Comparison of ENCODE assay signal across 12 mouse cellular contexts in the genomic region with DNA sequence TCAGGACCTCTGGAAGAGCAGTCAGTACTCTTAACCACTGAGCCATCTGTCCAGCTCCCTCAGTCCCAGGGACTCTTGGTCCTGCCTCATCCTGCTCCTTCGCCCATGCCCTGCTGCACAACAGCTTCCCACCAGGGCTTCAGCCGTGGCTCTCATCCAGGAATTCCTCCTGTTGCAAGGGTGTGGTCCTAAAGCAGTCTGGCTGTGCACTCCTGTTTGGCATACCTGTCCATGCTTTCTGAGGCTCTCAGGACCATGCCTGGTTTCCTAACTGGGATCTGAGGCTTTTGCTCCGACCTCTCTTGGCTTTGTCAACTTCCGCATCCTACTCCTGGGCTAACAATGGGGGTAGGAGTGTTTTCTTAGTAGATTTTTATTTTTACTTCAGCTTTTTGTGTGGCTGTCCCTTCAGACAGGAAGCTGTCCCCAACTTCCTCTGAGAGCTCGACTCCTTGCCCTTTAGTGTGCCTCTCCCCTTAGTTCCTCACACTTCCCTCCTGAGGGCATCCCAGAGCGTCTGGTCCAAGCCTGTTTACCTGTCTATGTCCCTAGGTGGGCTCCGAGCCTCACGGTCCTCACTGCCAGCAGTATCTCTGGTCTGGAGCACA. TPM values are rescaled to one million over a fixed set of nuclear protein-coding genes. Genes with fewer than 3 reads are reported as not detected.
DNase-seq lines count a peak whose midpoint lies in the region; ATAC-seq and TF ChIP-seq lines count a peak whose summit lies in the region.
"Had no signal": no experiment of that assay in that cellular context is flagged by ENCODE, and none has a peak within 500 bp of the region (broad histone marks: within the 10 kb centered on the region; RNA-seq: fewer than 3 reads in every experiment).

No protein-coding gene starts in this region.

- TF ChIP-seq EP300 in heart, postnatal 0 days (IDR thresholded peaks at IDR 0.05; ENCODE audit: low read depth), result no peak

- H3K36me3 ChIP-seq in heart, postnatal 0 days (replicated peaks; ENCODE audit: control insufficient read depth, insufficient read depth, low read length), result peaks cover 61% of the 10 kb centered on the region
- H3K36me3 ChIP-seq in midbrain, embryonic 14.5 days (ENCODE audit: control insufficient read depth, insufficient read depth, low read length), result peaks cover 59% of the 10 kb centered on the region

- H3K27me3 ChIP-seq in heart, postnatal 0 days (ENCODE audit: control insufficient read depth, insufficient read depth, low read length), result no peaks in the 10 kb centered on the region
- no peaks in the 10 kb centered on the region for H3K27me3 ChIP-seq in midbrain, embryonic 14.5 days (ENCODE audit: control insufficient read depth, insufficient read depth, low read length)

- no peak; the same call in 1 of the 2 replicates for TF ChIP-seq CTCF in layer of hippocampus, adult 2 months (conservative IDR thresholded peaks at IDR 0.05)
- no peak for TF ChIP-seq CTCF in heart, postnatal 0 days (IDR thresholded peaks at IDR 0.05; ENCODE audit: low read depth)

- peak; percentile 95 for ATAC-seq in common myeloid progenitor, adult 5-6 weeks (replicated peaks; ENCODE audit: low read depth, poor library complexity, severe bottlenecking)
- 0 out of 2 replicates have a peak, but pooled peaks have one; percentile 11 for ATAC-seq in heart, postnatal 0 days (ENCODE audit: insufficient read depth, low read depth)
- no peak for ATAC-seq in midbrain, embryonic 14.5 days (ENCODE audit: low FRiP score, low TSS enrichment)
- no peak for ATAC-seq in erythroblast, adult 5-6 weeks (replicated peaks; ENCODE audit: low FRiP score, poor library complexity, severe bottlenecking)

- no peak overlapping the region for H3K4me3 ChIP-seq in layer of hippocampus, adult 2 months
- no peak overlapping the region for H3K4me3 ChIP-seq in heart, postnatal 0 days (ENCODE audit: low read depth, low read length)
- H3K4me3 ChIP-seq in midbrain, embryonic 14.5 days (replicated peaks; ENCODE audit: low read depth, low read length), result no peak overlapping the region
- H3K4me3 ChIP-seq: midbrain, embryonic 10.5 days had no signal

- WGBS in heart, postnatal 0 days, result 62% methylated on average over 8 of the region's 8 CpGs
- WGBS in midbrain, embryonic 14.5 days, result 88% methylated on average over 8 of the region's 8 CpGs

- H3K4me1 ChIP-seq in heart, postnatal 0 days (ENCODE audit: control insufficient read depth, insufficient read depth), result no peaks in the 10 kb centered on the region
- no peaks in the 10 kb centered on the region for H3K4me1 ChIP-seq in midbrain, embryonic 14.5 days (ENCODE audit: control insufficient read depth, insufficient read depth, low read length)
- H3K4me1 ChIP-seq: midbrain, embryonic 10.5 days had no signal

- DNase-seq in layer of hippocampus, adult 2 months (ENCODE audit: low spot score in 2 of 2), result no peak
- DNase-seq in layer of hippocampus, adult 11-12 months (ENCODE audit: low spot score), result no peak
- DNase-seq in heart, postnatal 0 days (ENCODE audit: low spot score), result no peak
- peak; percentile 50 to 58 for DNase-seq in lung, postnatal 4 days
- no peak for DNase-seq in midbrain, embryonic 14.5 days
- DNase-seq in layer of hippocampus, adult 9-10 months (ENCODE audit: low spot score), result no peak
- DNase-seq: cerebellum, adult 11 months; thymus, postnatal 36 days had no signal

- no peak overlapping the region for H3K4me2 ChIP-seq in heart, postnatal 0 days (ENCODE audit: low read depth, low read length)
- H3K4me2 ChIP-seq in midbrain, embryonic 14.5 days (ENCODE audit: low read length), result no peak overlapping the region
- H3K4me2 ChIP-seq: hindbrain, embryonic 14.5 days had no signal

- no peak overlapping the region for H3K9ac ChIP-seq in heart, postnatal 0 days (replicated peaks; ENCODE audit: low read depth, low read length)
- no peak overlapping the region for H3K9ac ChIP-seq in midbrain, embryonic 14.5 days (replicated peaks; ENCODE audit: low read length)
- H3K9ac ChIP-seq: hindbrain, embryonic 14.5 days had no signal

- H3K27ac ChIP-seq in layer of hippocampus, adult 2 months, result peak overlapping the region; percentile 69; the same call in 1 of the 2 replicates
- peak overlapping the region; percentile 27 for H3K27ac ChIP-seq in heart, postnatal 0 days (ENCODE audit: low read depth)
- H3K27ac ChIP-seq in midbrain, embryonic 14.5 days (replicated peaks; ENCODE audit: low read depth, low read length), result no peak overlapping the region
- H3K27ac ChIP-seq: hindbrain, embryonic 14.5 days; midbrain, embryonic 10.5 days had no signal

- H3K9me3 ChIP-seq in heart, postnatal 0 days (replicated peaks; ENCODE audit: control insufficient read depth, low read length), result no peaks in the 10 kb centered on the region
- no peaks in the 10 kb centered on the region for H3K9me3 ChIP-seq in midbrain, embryonic 14.5 days (ENCODE audit: control insufficient read depth, low read length)
- H3K9me3 ChIP-seq: midbrain, embryonic 10.5 days had no signal

RNA-seq across cellular contexts. Expression of gene Asxl1, which starts 26.5 kb away (rescaled TPM):
- 10 to 100 TPM; 34.6 to 34.9 TPM for total RNA-seq in layer of hippocampus, adult 2 months (2021)
- total RNA-seq in common myeloid progenitor, adult 5-6 weeks (2017), result 27.6 and 42.3 TPM in 2 replicates
- total RNA-seq in heart, postnatal 0 days (2014; rRNA removed; ENCODE audit: low replicate concordance), result 18.8 and 21.3 TPM in 2 replicates
- 6.4 and 7.4 TPM in 2 replicates for polyA plus RNA-seq in heart, postnatal 0 days (2015; fragmentation: Nextera tagmentation; extraction: Ambion mirVana)
- 13.4 and 17.1 TPM in 2 replicates for polyA plus RNA-seq in midbrain, embryonic 14.5 days (2014; fragmentation: Nextera tagmentation; extraction: Ambion mirVana)
- 10.8 and 17.1 TPM in 2 replicates for total RNA-seq in erythroblast, adult 5-6 weeks (2015; ENCODE audit: low replicate concordance)
- 14.7 and 18.5 TPM in 2 replicates for total RNA-seq in erythroblast, adult 5-6 weeks (2017; ENCODE audit: low replicate concordance)

RNA-seq across cellular contexts. Expression of gene Kif3b, which starts 27.9 kb away (rescaled TPM):
- total RNA-seq in layer of hippocampus, adult 2 months (2021), result 10 to 100 TPM; 50.6 to 55.7 TPM
- 12.3 and 13.2 TPM in 2 replicates for total RNA-seq in common myeloid progenitor, adult 5-6 weeks (2017)
- total RNA-seq in heart, postnatal 0 days (2014; rRNA removed; ENCODE audit: low replicate concordance), result 6.5 and 8.7 TPM in 2 replicates
- polyA plus RNA-seq in heart, postnatal 0 days (2015; fragmentation: Nextera tagmentation; extraction: Ambion mirVana), result 2.5 and 3.1 TPM in 2 replicates
- 17.0 and 18.6 TPM in 2 replicates for polyA plus RNA-seq in midbrain, embryonic 14.5 days (2014; fragmentation: Nextera tagmentation; extraction: Ambion mirVana)
- 2.9 and 6.5 TPM in 2 replicates for total RNA-seq in erythroblast, adult 5-6 weeks (2015; ENCODE audit: low replicate concordance)
- 5.4 and 5.7 TPM in 2 replicates for total RNA-seq in erythroblast, adult 5-6 weeks (2017; ENCODE audit: low replicate concordance)

Comparison
In these comparisons a context has a peak if more than half of its experiments do, and no peak if none do; other contexts are left out.
1. DNase-seq: peak in lung, postnatal 4 days (2 of 2); none in layer of hippocampus, adult 2 months (0 of 2), layer of hippocampus, adult 11-12 months (single experiment), heart, postnatal 0 days (single experiment), midbrain, embryonic 14.5 days (single experiment) and layer of hippocampus, adult 9-10 months (single experiment).
2. ATAC-seq: peak in common myeloid progenitor, adult 5-6 weeks (single experiment) and heart, postnatal 0 days (single experiment); none in midbrain, embryonic 14.5 days (single experiment) and erythroblast, adult 5-6 weeks (single experiment).